Mouse (Mus musculus) stomach, postnatal 0 days (tissue): ENCODE data around the gene Zfp146. TPM values are rescaled to one million over a fixed set of nuclear protein-coding genes. Genes with fewer than 3 reads are reported as not detected.

Experiments used
- ATAC-seq: fragments of 200-750 bp; cut with Nextera tagmentation; 2 replicates; pipeline ENCODE4 v1.8.0; 2017; ENCODE audit not compliant: low FRiP score, low TSS enrichment
- DNase-seq: peaks from one replicate; pipeline ENCODE4 v3.0.0-alpha.2; 2016; ENCODE audit warnings: low spot score
- H3K27ac ChIP-seq: fragments of 300-500 bp; sonication (generic); replicated peaks from 2 replicates; pipeline ENCODE4 v1.5.1; 2014; ENCODE audit warnings: mild to moderate bottlenecking, control low read depth
- H3K27me3 ChIP-seq: fragments of 300-500 bp; sonication (generic); 2 replicates; pipeline ENCODE4 v1.6.1; 2014; ENCODE audit warnings: low read length; ENCODE audit not compliant: control insufficient read depth, insufficient read depth
- H3K36me3 ChIP-seq: fragments of 300-500 bp; sonication (generic); 2 replicates; pipeline ENCODE4 v1.6.1; 2014; ENCODE audit warnings: low read length, mixed read lengths; ENCODE audit not compliant: control insufficient read depth, insufficient read depth
- H3K4me1 ChIP-seq: fragments of 300-500 bp; sonication (generic); replicated peaks from 2 replicates; pipeline ENCODE4 v1.6.1; 2014; ENCODE audit warnings: antibody characterized with exemption; ENCODE audit not compliant: control insufficient read depth, insufficient read depth
- H3K4me2 ChIP-seq: fragments of 300-500 bp; sonication (generic); replicated peaks from 2 replicates; pipeline ENCODE4 v1.6.1; 2014; ENCODE audit warnings: low read depth, mild to moderate bottlenecking, control low read depth, moderate library complexity
- H3K4me3 ChIP-seq: fragments of 300-500 bp; sonication (generic); 2 replicates; pipeline ENCODE4 v1.5.1; 2014; ENCODE audit warnings: low read depth, low read length, control low read depth
- H3K9ac ChIP-seq: fragments of 300-500 bp; sonication (generic); 2 replicates; pipeline ENCODE4 v1.6.1; 2014; ENCODE audit warnings: mild to moderate bottlenecking, low read length, control low read depth, mixed read lengths
- H3K9me3 ChIP-seq: fragments of 300-500 bp; sonication (generic); 2 replicates; pipeline ENCODE4 v1.6.1; 2016; ENCODE audit warnings: low read length; ENCODE audit not compliant: control insufficient read depth
- CTCF ChIP-seq: IDR thresholded peaks from 2 replicates; pipeline ENCODE4 v1.5.1; 2016; ENCODE audit warnings: antibody characterized with exemption, low read depth, mild to moderate bottlenecking, moderate library complexity
- EP300 ChIP-seq: optimal IDR thresholded peaks from 2 replicates; pipeline ENCODE3; 2016; ENCODE audit warnings: antibody characterized with exemption
- WGBS: fragments of 180-500 bp; shearing (Covaris S2); extraction: QIAGEN DNeasy Blood & Tissue Kit; methylation state at CpG from one replicate; pipeline ENCODE4 v1.1.7; 2014; 5-methylcytosine and 5-hydroxymethylcytosine counted together
- polyA plus RNA-seq: library from polyadenylated mRNA; unstranded; fragments of >200 nt; fragmentation: Nextera tagmentation; extraction: Ambion mirVana; gene quantifications from 2 replicates; pipeline ENCODE4 v1.2.1, GENCODE M21; 2015

The Zfp146 gene
- polyA plus RNA-seq, 1 experiment from 2014 or later = 5.4 TPM

DNA sequence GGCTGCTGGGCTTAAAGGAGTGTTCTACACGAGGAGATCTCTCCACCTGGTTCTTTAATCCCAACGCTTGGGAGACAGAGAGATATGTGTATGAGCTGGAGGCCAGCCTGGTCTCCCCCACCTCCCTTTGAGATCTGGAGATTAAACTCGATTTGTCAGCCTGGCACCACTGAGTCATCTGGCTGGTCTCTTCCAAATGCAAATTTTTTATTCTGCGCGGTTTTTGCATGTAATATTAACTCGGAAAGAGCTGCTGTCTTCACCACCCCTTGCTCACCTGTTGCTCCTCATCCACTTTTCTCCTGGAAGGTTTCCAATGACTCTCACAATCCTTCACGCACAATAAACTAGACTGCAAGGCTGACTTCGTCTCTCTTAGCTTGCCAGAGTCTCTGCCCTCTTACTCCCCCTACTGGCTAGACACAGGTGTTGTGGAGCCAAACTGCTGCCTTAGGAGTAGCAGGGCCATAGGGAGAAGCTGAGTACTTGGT, 29.0 kb upstream of the Zfp146 start, which contains the start of gene Capns1:
TSS of gene Capns1 (minus strand) at position 331 of the 491 bp plus-strand sequence.
- no peak within 1 kb of the TSS for H3K9ac ChIP-seq
- no peaks in the 10 kb centered on the region for H3K27me3 ChIP-seq
- H3K4me1 ChIP-seq = no peaks in the 10 kb centered on the region
- H3K9me3 ChIP-seq = no peaks in the 10 kb centered on the region
- H3K4me2 ChIP-seq = peak within 1 kb of the TSS; percentile 42
- no peak for TF ChIP-seq EP300
- TF ChIP-seq CTCF = peak; percentile 95
- peak within 1 kb of the TSS; percentile 41; the same call in 1 of the 2 replicates for H3K27ac ChIP-seq
- ATAC-seq = peak; percentile 40; the same call in 1 of the 2 replicates
- no peak within 1 kb of the TSS for H3K4me3 ChIP-seq
- peak; percentile 74 for DNase-seq
- no peaks in the 10 kb centered on the region for H3K36me3 ChIP-seq
- 7% methylated on average over 8 of the region's 8 CpGs for WGBS

DNA sequence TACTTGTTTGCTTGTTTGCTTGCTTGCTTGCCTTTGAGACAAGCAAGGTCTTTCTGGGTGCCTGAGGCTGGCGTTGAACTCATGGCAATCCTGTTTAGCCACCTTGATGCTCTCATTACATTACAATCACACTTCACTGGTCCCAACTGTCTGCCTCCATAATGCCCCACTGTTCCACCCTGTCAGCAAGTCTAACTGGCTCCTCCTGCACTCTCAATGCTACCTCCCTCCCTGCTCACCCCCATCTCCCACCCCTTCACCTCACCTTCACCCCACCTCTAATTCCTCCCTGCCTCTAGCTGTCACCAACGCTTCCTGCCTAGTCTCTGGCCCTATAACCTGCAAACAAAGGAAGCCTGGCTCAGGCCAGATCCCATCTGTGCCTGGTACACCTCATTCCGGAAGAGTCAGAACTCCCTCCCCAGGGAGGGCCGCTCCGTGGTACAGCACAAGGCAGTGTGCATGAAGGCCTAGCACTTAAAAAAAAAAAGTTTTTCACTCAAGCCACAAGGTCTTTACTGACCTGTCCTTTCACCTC, 28.1 kb upstream of the Zfp146 start:
- Histone ChIP-seq H3K9me3 (no peaks in the 10 kb centered on the region), H3K9ac (no peak overlapping the region), H3K36me3 (no peaks in the 10 kb centered on the region), H3K27me3 (no peaks in the 10 kb centered on the region), H3K4me1 (0 out of 2 replicates have a peak, but pooled peaks cover 5% of the 10 kb centered on the region), H3K4me3 (no peak overlapping the region), H3K27ac (peak overlapping the region; percentile 41; the same call in 1 of the 2 replicates), H3K4me2 (no peak overlapping the region)
- no peak for TF ChIP-seq CTCF
- ATAC-seq (peak; percentile 9; the same call in 1 of the 2 replicates), DNase-seq (peak; percentile 40)
- 65% methylated on average over 5 of the region's 5 CpGs for WGBS

DNA sequence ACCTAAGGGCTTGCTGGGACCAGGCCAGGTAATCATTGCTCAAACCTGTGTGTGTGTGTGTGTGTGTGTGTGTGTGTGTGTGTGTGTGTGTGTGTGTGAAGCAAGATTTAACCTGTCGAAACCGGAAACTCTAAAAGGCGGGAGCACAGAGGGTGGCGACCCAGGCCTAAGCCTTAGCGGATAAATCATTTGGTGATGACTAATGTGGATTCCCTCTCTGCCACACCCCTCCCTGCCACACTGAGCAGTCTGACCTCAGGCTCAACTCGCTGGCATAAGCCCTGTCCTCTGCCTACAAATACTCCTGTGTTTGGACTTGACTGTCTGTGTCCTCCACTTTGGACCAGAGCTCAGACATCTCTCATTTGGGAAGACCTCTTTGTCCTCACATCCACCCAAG, 26.6 kb upstream of the Zfp146 start:
- ATAC-seq (peak; percentile 58), DNase-seq (peak; percentile 58)
- Histone ChIP-seq H3K9me3 (no peaks in the 10 kb centered on the region), H3K27me3 (no peaks in the 10 kb centered on the region), H3K36me3 (peaks cover 12% of the 10 kb centered on the region; the same call in 1 of the 2 replicates), H3K27ac (peak overlapping the region; percentile 73), H3K4me3 (no peak overlapping the region), H3K4me1 (0 out of 2 replicates have a peak, but pooled peaks cover 5% of the 10 kb centered on the region), H3K9ac (no peak overlapping the region), H3K4me2 (no peak overlapping the region)
- TF ChIP-seq EP300 (peak; percentile 85), CTCF (no peak)
- 33% methylated on average over 6 of the region's 6 CpGs for WGBS

DNA sequence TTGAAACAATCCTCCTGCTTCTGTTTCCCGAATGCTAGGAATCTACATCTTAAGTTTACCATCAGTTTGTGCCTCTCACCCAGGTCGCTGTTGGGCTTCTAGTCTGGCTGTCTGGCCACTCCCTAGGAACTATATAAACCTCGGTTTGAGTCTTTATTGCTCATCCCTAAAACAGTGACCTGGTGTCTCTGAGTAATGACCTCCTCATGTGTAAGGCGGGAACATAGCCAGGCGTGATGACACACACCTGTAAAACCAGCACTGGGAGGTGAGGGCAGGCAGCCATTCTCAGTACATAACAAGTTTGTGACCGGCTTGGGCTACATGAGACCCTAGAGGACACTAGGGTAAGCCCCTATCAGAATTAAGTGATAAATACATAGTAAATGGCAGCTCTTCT, 25.9 kb upstream of the Zfp146 start:
- Histone ChIP-seq H3K4me1 (0 out of 2 replicates have a peak, but pooled peaks cover 5% of the 10 kb centered on the region), H3K9ac (no peak overlapping the region), H3K9me3 (no peaks in the 10 kb centered on the region), H3K4me3 (no peak overlapping the region), H3K27ac (peak overlapping the region; percentile 67), H3K36me3 (peaks cover 14% of the 10 kb centered on the region), H3K27me3 (no peaks in the 10 kb centered on the region), H3K4me2 (peak overlapping the region; percentile 86)
- ATAC-seq = no peak
- TF ChIP-seq CTCF = no peak
- no peak for DNase-seq
- 52% methylated on average over 6 of the region's 6 CpGs for WGBS

DNA sequence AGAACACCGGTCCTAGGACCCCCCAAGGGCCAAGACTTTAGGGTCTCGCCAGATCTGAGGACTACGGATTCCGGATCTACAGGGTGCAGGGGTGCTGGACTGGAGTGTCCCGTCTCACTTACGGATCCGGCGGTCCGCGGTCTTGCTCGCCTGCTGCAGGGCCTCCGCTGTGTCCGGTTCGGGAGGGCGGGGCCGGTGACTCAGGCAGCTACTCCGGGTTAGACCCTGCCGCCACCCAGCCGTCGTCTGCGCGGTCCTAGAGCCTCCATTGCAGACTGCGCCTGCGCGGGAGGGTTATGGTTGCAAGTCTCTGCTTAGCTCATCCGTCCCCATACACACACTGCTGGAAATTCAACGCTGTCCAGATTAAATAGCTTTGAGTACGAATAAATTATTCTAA, 25.3 kb upstream of the Zfp146 start:
- WGBS = 1% methylated on average over 28 of the region's 28 CpGs
- TF ChIP-seq CTCF (no peak), EP300 (no peak)

More for the DNA sequence above, 25.3 kb upstream of the Zfp146 start:
- peak; percentile 92 for ATAC-seq
- Histone ChIP-seq H3K27me3 (no peaks in the 10 kb centered on the region), H3K4me2 (peak overlapping the region; percentile 86), H3K27ac (peak overlapping the region; percentile 95), H3K9me3 (no peaks in the 10 kb centered on the region), H3K9ac (peak overlapping the region; percentile 91), H3K36me3 (peaks cover 16% of the 10 kb centered on the region), H3K4me3 (peak overlapping the region; percentile 82), H3K4me1 (0 out of 2 replicates have a peak, but pooled peaks cover 5% of the 10 kb centered on the region)
- DNase-seq = peak; percentile 99
